Mouse (Mus musculus): ENCODE results near the gene Slc26a5. TPM values are rescaled to one million over a fixed set of nuclear protein-coding genes. Genes with fewer than 3 reads are reported as not detected.

Slc26a5 gene
- polyA plus RNA-seq, 1 experiment from 2014 or later: 0.34 TPM

GRCm38 (mm10) chr5:21768506-21768905, 96.9 kb downstream of the Slc26a5 start:
- no peaks in the 10 kb centered on the region for H3K4me1 ChIP-seq (ENCODE audit: control insufficient read depth, insufficient read depth, low read length)
- ATAC-seq (ENCODE audit: low FRiP score, low TSS enrichment) (no peak), DNase-seq (no peak)
- H3K4me3 ChIP-seq (replicated peaks; ENCODE audit: low read depth, low read length): no peak overlapping the region
- 94% methylated on average over 4 of the region's 4 CpGs for WGBS
- no peaks in the 10 kb centered on the region for H3K27me3 ChIP-seq (ENCODE audit: control insufficient read depth, insufficient read depth, low read length)
- peaks cover 70% of the 10 kb centered on the region for H3K36me3 ChIP-seq (ENCODE audit: control insufficient read depth, insufficient read depth, low read length)
- no peak overlapping the region for H3K4me2 ChIP-seq (ENCODE audit: low read length)
- no peak overlapping the region for H3K9ac ChIP-seq (replicated peaks; ENCODE audit: low read length)
- no peak overlapping the region for H3K27ac ChIP-seq (replicated peaks; ENCODE audit: low read depth, low read length)
- no peaks in the 10 kb centered on the region for H3K9me3 ChIP-seq (ENCODE audit: control insufficient read depth, low read length)

Other genes with a start within 250 kb of the Slc26a5 start
- 0.09 and 0.47 TPM in 2 replicates for gene Fbxl13, start 220.0 kb downstream of the Slc26a5 start, polyA plus RNA-seq (2014; fragmentation: Nextera tagmentation; extraction: Ambion mirVana)
- gene Armc10, start 219.8 kb downstream of the Slc26a5 start, polyA plus RNA-seq (2014; fragmentation: Nextera tagmentation; extraction: Ambion mirVana): 73.7 and 85.6 TPM in 2 replicates
- 2.3 and 3.9 TPM in 2 replicates for gene Napepld, start 164.2 kb downstream of the Slc26a5 start, polyA plus RNA-seq (2014; fragmentation: Nextera tagmentation; extraction: Ambion mirVana)
- gene Pmpcb, start 128.5 kb downstream of the Slc26a5 start, polyA plus RNA-seq (2014; fragmentation: Nextera tagmentation; extraction: Ambion mirVana): 72.5 and 88.4 TPM in 2 replicates
- 75.4 and 76.2 TPM in 2 replicates for gene Dnajc2, start 80.4 kb downstream of the Slc26a5 start, polyA plus RNA-seq (2014; fragmentation: Nextera tagmentation; extraction: Ambion mirVana)
- gene Psmc2, start 80.3 kb downstream of the Slc26a5 start, polyA plus RNA-seq (2014; fragmentation: Nextera tagmentation; extraction: Ambion mirVana): 176 and 187 TPM in 2 replicates